Mouse (Mus musculus): ENCODE measurements at regions not wholly inside any gene's neighbourhood (a gene's known extent, or its start where the extent isn't known, plus 50 kb on each side); places are given as distances from the start of the nearest gene placed in this dataset.
A peak's percentile ranks its signal among the peaks of the same experiment; 100 is the strongest.
"Not testable (repeated sequence)": the region's sequence is repeated elsewhere in the genome, so short reads cannot be mapped to it uniquely, and the experiment has no call there.

GRCm38 (mm10) chr11:91196841-91197240 is 380.5 kb downstream of the Kif2b start:
- DNase-seq (ENCODE audit: extremely low spot score in 1 of 2, low spot score in 1 of 2) = no peak

GRCm38 (mm10) chr11:91196351-91196750 is 381.0 kb downstream of the Kif2b start:
- no peak for DNase-seq (ENCODE audit: extremely low spot score in 1 of 2, low spot score in 1 of 2)

GRCm38 (mm10) chr11:91167336-91167735 is 410.0 kb downstream of the Kif2b start:
- not testable (repeated sequence) for DNase-seq (ENCODE audit: extremely low spot score in 1 of 2, low spot score in 1 of 2)

- no peak for DNase-seq (ENCODE audit: extremely low spot score in 1 of 2, low spot score in 1 of 2)
These were observed 443.5 kb downstream of the Kif2b start for GRCm38 (mm10) chr11:91133753-91134270.

- DNase-seq (ENCODE audit: extremely low spot score in 1 of 2, low spot score in 1 of 2) = no peak
These were observed 444.5 kb downstream of the Kif2b start for GRCm38 (mm10) chr11:91132771-91133380.

- DNase-seq (ENCODE audit: extremely low spot score in 1 of 2, low spot score in 1 of 2) = no peak
These were observed 443.8 kb upstream of the Tom1l1 start for GRCm38 (mm10) chr11:91131960-91132359.

- peak in 1 of 2 experiments; percentile 5 for DNase-seq (ENCODE audit: extremely low spot score in 1 of 2, low spot score in 1 of 2)
These were observed 410.0 kb upstream of the Tom1l1 start for GRCm38 (mm10) chr11:91098186-91098585.

- DNase-seq (ENCODE audit: extremely low spot score in 1 of 2, low spot score in 1 of 2) = no peak
These were observed 409.4 kb upstream of the Tom1l1 start for GRCm38 (mm10) chr11:91097552-91097951.

GRCm38 (mm10) chr11:91096000-91096652 is 408.0 kb upstream of the Tom1l1 start:
- DNase-seq (ENCODE audit: extremely low spot score in 1 of 2, low spot score in 1 of 2) = no peak

GRCm38 (mm10) chr11:91065365-91065764 is 377.2 kb upstream of the Tom1l1 start:
- DNase-seq (ENCODE audit: extremely low spot score in 1 of 2, low spot score in 1 of 2) = no peak

- DNase-seq (ENCODE audit: extremely low spot score in 1 of 2, low spot score in 1 of 2) = no peak
These were observed 368.9 kb upstream of the Tom1l1 start for GRCm38 (mm10) chr11:91056966-91057597.

GRCm38 (mm10) chr11:91053321-91053720 is 365.2 kb upstream of the Tom1l1 start:
- DNase-seq (ENCODE audit: extremely low spot score in 1 of 2, low spot score in 1 of 2) = no peak

- no peak for DNase-seq (ENCODE audit: extremely low spot score in 1 of 2, low spot score in 1 of 2)
These were observed 363.5 kb upstream of the Tom1l1 start for GRCm38 (mm10) chr11:91051646-91052045.

GRCm38 (mm10) chr11:91041486-91041885 is 353.3 kb upstream of the Tom1l1 start:
- DNase-seq (ENCODE audit: extremely low spot score in 1 of 2, low spot score in 1 of 2) = no peak

Measured in layer of hippocampus, postnatal 25 days (tissue).